Mouse (Mus musculus) urinary bladder, postnatal 4 days (tissue): ENCODE measurements around the gene Mylk.
A peak's percentile ranks its signal among the peaks of the same experiment; 100 is the strongest.

Source experiments
- DNase-seq, 2 experiments: peaks; one replicate each; pipeline ENCODE4 v3.0.0; 2021 to 2022; ENCODE audit warnings: low spot score in 2 of 2

The Mylk gene

GRCm38 (mm10) chr16:34941915-34942314, 196.9 kb downstream of the Mylk start:
- no peak for DNase-seq

GRCm38 (mm10) chr16:34946301-34946700, 201.3 kb downstream of the Mylk start:
- no peak for DNase-seq

- no peak for DNase-seq
Measured at GRCm38 (mm10) chr16:34950935-34951334, 205.9 kb downstream of the Mylk start.

- no peak for DNase-seq
Measured at GRCm38 (mm10) chr16:34952254-34952653, 207.2 kb downstream of the Mylk start.

GRCm38 (mm10) chr16:34952798-34953197, 207.8 kb downstream of the Mylk start:
- no peak for DNase-seq

GRCm38 (mm10) chr16:34953501-34953900, 208.5 kb downstream of the Mylk start:
- DNase-seq: no peak

- no peak for DNase-seq
Measured at GRCm38 (mm10) chr16:34957487-34958230, 212.6 kb downstream of the Mylk start.

- DNase-seq: peak; percentile 77 to 84
Measured at GRCm38 (mm10) chr16:34958667-34959066, 213.7 kb downstream of the Mylk start.

- no peak for DNase-seq
Measured at GRCm38 (mm10) chr16:34959261-34959660, 214.3 kb downstream of the Mylk start.

- DNase-seq: no peak
Measured at GRCm38 (mm10) chr16:34960243-34960642, 215.2 kb downstream of the Mylk start.

- DNase-seq: no peak
Measured at GRCm38 (mm10) chr16:34960866-34961582, 216.0 kb downstream of the Mylk start.

GRCm38 (mm10) chr16:34962322-34962721, 217.3 kb downstream of the Mylk start:
- peak in 1 of 2 experiments; percentile 68 for DNase-seq

- DNase-seq: no peak
Measured at GRCm38 (mm10) chr16:34963008-34963407, 218.0 kb downstream of the Mylk start.

- no peak for DNase-seq
Measured at GRCm38 (mm10) chr16:34966620-34967081, 221.6 kb downstream of the Mylk start.

GRCm38 (mm10) chr16:34967120-34967800, 222.2 kb downstream of the Mylk start:
- DNase-seq: peak; percentile 73 to 77

- DNase-seq: no peak
Measured at GRCm38 (mm10) chr16:34968181-34968580, 223.2 kb downstream of the Mylk start.

GRCm38 (mm10) chr16:34972471-34972870, 227.5 kb downstream of the Mylk start:
- DNase-seq: no peak

- DNase-seq: no peak
Measured at GRCm38 (mm10) chr16:34975544-34975943, 230.5 kb downstream of the Mylk start.

GRCm38 (mm10) chr16:34976630-34977029, 231.6 kb downstream of the Mylk start:
- DNase-seq: no peak

GRCm38 (mm10) chr16:34978018-34978417, 233.0 kb downstream of the Mylk start:
- no peak for DNase-seq

- no peak for DNase-seq
Measured at GRCm38 (mm10) chr16:34981009-34981408, 236.0 kb downstream of the Mylk start.
